Mouse (Mus musculus) small intestine, adult 2 months (tissue): ENCODE measurements around the gene Ccdc96. TPM values are rescaled to one million over a fixed set of nuclear protein-coding genes. Genes with fewer than 3 reads are reported as not detected.

ENCODE experiments used
- H3K27ac ChIP-seq: fragments of 200-500 bp; 2 replicates; pipeline ENCODE4 v1.5.1; 2012; ENCODE audit warnings: low read depth, low read length, control low read depth, inconsistent platforms; ENCODE audit not compliant: insufficient read depth
- H3K27me3 ChIP-seq: fragments of 200-500 bp; 2 replicates; pipeline ENCODE4 v1.6.1; 2012; ENCODE audit warnings: mild to moderate bottlenecking, moderate library complexity, low read length, inconsistent platforms; ENCODE audit not compliant: control insufficient read depth, insufficient read depth
- H3K36me3 ChIP-seq: fragments of 200-500 bp; 2 replicates; pipeline ENCODE4 v1.6.1; 2012; ENCODE audit warnings: mild to moderate bottlenecking, low read length, control low read depth, inconsistent platforms; ENCODE audit not compliant: control insufficient read depth, insufficient read depth
- H3K4me1 ChIP-seq: fragments of 200-500 bp; 2 replicates; pipeline ENCODE4 v1.6.1; 2012; ENCODE audit warnings: low read length, inconsistent platforms, mixed read lengths; ENCODE audit not compliant: control insufficient read depth, insufficient read depth, insufficient read length
- H3K4me3 ChIP-seq: fragments of 200-500 bp; 2 replicates; pipeline ENCODE4 v1.5.1; 2012; ENCODE audit warnings: low read depth, mild to moderate bottlenecking, control low read depth, inconsistent platforms, low read length, moderate library complexity
- CTCF ChIP-seq: fragments of 200-500 bp; IDR thresholded peaks from 2 replicates; pipeline ENCODE4 v1.5.1; 2012; ENCODE audit warnings: low read depth, mild to moderate bottlenecking, control low read depth, inconsistent platforms, low read length, moderate library complexity, mixed read lengths; ENCODE audit not compliant: insufficient replicate concordance, insufficient read length; ENCODE audit errors: extremely low read depth
- POLR2A ChIP-seq: fragments of 200-500 bp; IDR thresholded peaks from 2 replicates; pipeline ENCODE4 v1.6.1; 2012; ENCODE audit warnings: low read depth, mild to moderate bottlenecking, control low read depth, inconsistent platforms, low read length, moderate library complexity
- WGBS: fragments of 180-500 bp; shearing (Covaris S2); methylation state at CpG from one replicate; pipeline ENCODE4 v1.1.7; 2018; 5-methylcytosine and 5-hydroxymethylcytosine counted together
- polyA plus RNA-seq: library from polyadenylated mRNA; depleted of rRNA; stranded (reverse); fragments of >200 nt; gene quantifications from 2 replicates; pipeline ENCODE4 v1.2.3, GENCODE M21; 2012

The Ccdc96 gene
- polyA plus RNA-seq, 1 experiment: not detected

- H3K4me1 ChIP-seq: peaks cover 3% of the 10 kb centered on the region
- H3K4me3 ChIP-seq: no peak overlapping the region
- no peak overlapping the region for H3K27ac ChIP-seq
- WGBS: 71% methylated on average over 6 of the region's 6 CpGs
- no peaks in the 10 kb centered on the region for H3K36me3 ChIP-seq
- TF ChIP-seq CTCF (no peak), POLR2A (no peak)
- no peaks in the 10 kb centered on the region for H3K27me3 ChIP-seq
These were observed 34.6 kb upstream of the Ccdc96 start for GRCm38 (mm10) chr5:36449710-36450358.

DNA sequence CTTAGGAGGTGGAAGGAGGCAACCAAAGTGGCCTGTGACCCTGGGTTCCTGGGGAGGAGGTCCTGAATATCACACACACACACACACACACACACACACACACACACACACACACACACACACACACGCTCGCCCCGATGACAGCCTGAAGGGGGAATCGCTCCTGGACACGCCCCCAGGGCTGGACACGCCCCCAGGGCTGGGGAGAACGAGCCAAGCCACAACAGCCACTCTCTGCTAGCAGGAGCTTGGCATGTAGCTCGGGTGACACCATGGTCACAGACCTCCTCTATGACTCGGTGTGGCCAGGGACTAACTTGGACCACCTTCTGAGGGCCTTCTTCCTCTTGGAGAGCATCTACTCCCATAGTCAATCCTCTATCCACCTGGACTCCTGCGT is 33.3 kb upstream of the Ccdc96 start:
- 21% methylated on average over 9 of the region's 10 CpGs for WGBS
- TF ChIP-seq CTCF: no peak
- no peak for TF ChIP-seq POLR2A
- Histone ChIP-seq H3K27me3 (no peaks in the 10 kb centered on the region), H3K36me3 (no peaks in the 10 kb centered on the region), H3K27ac (no peak overlapping the region), H3K4me3 (no peak overlapping the region), H3K4me1 (peaks cover 2% of the 10 kb centered on the region)

- Histone ChIP-seq H3K36me3 (no peaks in the 10 kb centered on the region), H3K27me3 (no peaks in the 10 kb centered on the region), H3K4me1 (no peaks in the 10 kb centered on the region; the same call in 1 of the 2 replicates), H3K27ac (no peak overlapping the region), H3K4me3 (no peak overlapping the region)
- WGBS: 75% methylated on average over 10 of the region's 10 CpGs
- TF ChIP-seq POLR2A: no peak
- TF ChIP-seq CTCF: no peak
These were observed 32.5 kb upstream of the Ccdc96 start for GRCm38 (mm10) chr5:36451872-36452389.

- Histone ChIP-seq H3K4me3 (no peak overlapping the region), H3K27me3 (no peaks in the 10 kb centered on the region), H3K36me3 (no peaks in the 10 kb centered on the region), H3K27ac (no peak overlapping the region), H3K4me1 (no peaks in the 10 kb centered on the region; the same call in 1 of the 2 replicates)
- TF ChIP-seq CTCF (no peak), POLR2A (no peak)
- 73% methylated on average over 6 of the region's 6 CpGs for WGBS
These were observed 31.6 kb upstream of the Ccdc96 start for GRCm38 (mm10) chr5:36452821-36453220.

DNA sequence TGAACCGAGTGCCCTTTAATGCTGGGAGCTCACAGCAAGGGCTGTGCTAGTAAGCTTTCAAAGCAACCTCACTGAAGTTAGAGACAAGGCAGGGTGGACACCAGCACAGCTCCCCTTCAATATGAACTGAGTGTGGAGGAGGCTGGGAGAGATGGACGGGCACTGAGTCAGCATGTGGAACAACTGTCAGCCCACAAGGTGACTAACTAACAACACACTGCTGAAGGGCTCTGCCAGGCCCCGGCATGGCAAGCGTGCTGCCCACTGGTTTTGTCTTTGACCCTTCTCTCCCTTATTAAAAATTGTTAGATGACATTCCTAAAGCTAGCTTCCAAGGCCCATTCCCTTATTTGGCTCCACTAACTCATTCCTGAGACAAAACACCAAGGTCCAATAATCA is 26.7 kb upstream of the Ccdc96 start:
- Histone ChIP-seq H3K4me1 (no peaks in the 10 kb centered on the region; the same call in 1 of the 2 replicates), H3K27ac (no peak overlapping the region), H3K36me3 (no peaks in the 10 kb centered on the region), H3K27me3 (no peaks in the 10 kb centered on the region), H3K4me3 (no peak overlapping the region)
- TF ChIP-seq POLR2A (no peak), CTCF (no peak)
- 81% methylated on average over 4 of the region's 4 CpGs for WGBS

- no peak overlapping the region for H3K27ac ChIP-seq
- H3K4me3 ChIP-seq: no peak overlapping the region
- 8% methylated on average over 4 of the region's 4 CpGs for WGBS
- no peaks in the 10 kb centered on the region for H3K27me3 ChIP-seq
- no peaks in the 10 kb centered on the region for H3K36me3 ChIP-seq
- H3K4me1 ChIP-seq: no peaks in the 10 kb centered on the region; the same call in 1 of the 2 replicates
- TF ChIP-seq CTCF (peak; percentile 70; the same call in 1 of the 2 replicates), POLR2A (no peak)
These were observed 25.5 kb upstream of the Ccdc96 start for GRCm38 (mm10) chr5:36458926-36459325.

DNA sequence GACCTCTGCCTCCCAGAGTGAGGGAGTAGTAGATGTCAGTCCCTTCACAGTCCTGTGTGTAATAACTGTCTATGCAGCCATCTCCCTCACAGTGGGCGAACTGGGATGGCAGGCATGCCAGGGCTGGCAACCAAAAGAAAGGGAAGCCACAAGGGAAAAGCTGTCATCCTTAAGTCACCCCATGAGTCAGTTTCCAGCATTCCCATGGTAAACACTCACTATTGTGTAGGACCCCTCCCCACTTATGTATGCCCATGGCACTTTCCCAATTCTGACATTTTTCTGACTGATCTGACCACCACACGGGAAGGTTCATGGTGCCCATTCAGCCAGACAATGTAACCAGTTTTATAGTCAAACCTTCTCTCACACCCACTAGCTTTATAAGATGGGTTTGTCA is 23.7 kb upstream of the Ccdc96 start:
- H3K36me3 ChIP-seq: no peaks in the 10 kb centered on the region
- peaks cover 2% of the 10 kb centered on the region; the same call in 1 of the 2 replicates for H3K4me1 ChIP-seq
- TF ChIP-seq POLR2A (no peak), CTCF (no peak)
- no peaks in the 10 kb centered on the region for H3K27me3 ChIP-seq
- H3K27ac ChIP-seq: no peak overlapping the region
- no peak overlapping the region for H3K4me3 ChIP-seq
- WGBS: 82% methylated on average over 2 of the region's 2 CpGs
